Mouse (Mus musculus) ES-Bruce4 (cell line): ENCODE results near the gene Psmb5.

ENCODE experiments used
- CTCF ChIP-seq: IDR thresholded peaks from one replicate; pipeline ENCODE4 v1.8.1; 2011; ENCODE audit warnings: low read depth, low read length
- EP300 ChIP-seq: IDR thresholded peaks from 2 replicates; pipeline ENCODE4 v1.6.1; 2011; ENCODE audit warnings: low read depth, low read length; ENCODE audit not compliant: insufficient read depth
- POLR2A ChIP-seq: IDR thresholded peaks from one replicate; pipeline ENCODE4 v1.8.1; 2011; ENCODE audit warnings: low read length; ENCODE audit not compliant: insufficient read depth

DNA sequence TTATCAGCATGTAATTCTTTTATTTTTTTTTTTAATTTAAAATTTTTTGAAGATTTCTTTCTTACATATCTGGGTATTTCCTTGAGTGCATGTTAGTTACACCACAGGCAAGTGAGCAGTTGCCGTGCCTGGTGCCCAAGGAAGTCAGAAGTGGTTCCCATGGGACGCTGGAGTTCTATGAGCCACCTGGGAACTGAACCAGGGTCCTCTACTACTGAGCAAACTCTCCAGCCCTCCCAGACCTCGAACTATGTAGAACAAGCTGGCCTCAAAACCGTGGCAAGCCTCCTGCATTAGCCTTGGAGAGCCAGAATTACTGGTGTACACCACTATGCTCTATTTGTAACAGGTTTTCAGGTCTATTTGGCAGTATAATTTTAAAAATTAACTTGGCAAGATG is 15.2 kb downstream of the Psmb5 start:
- TF ChIP-seq CTCF (no peak), POLR2A (no peak), EP300 (no peak)
